Mouse (Mus musculus) natural killer cell, adult 2 months (primary cell): ENCODE measurements at regions not wholly inside any gene's neighbourhood (a gene's known extent, or its start where the extent isn't known, plus 50 kb on each side); places are given as distances from the start of the nearest gene placed in this dataset.
"Not testable (repeated sequence)": the region's sequence is repeated elsewhere in the genome, so short reads cannot be mapped to it uniquely, and the experiment has no call there.

Experiments
- DNase-seq, 2 experiments: peaks; one replicate each; pipeline ENCODE4 v3.0.0; 2022; ENCODE audit warnings: low spot score in 2 of 2

- DNase-seq, result no peak
Measured at GRCm38 (mm10) chr10:126379239-126379638, 413.3 kb downstream of the Lrig3 start.

GRCm38 (mm10) chr10:126373906-126374305 is 407.9 kb downstream of the Lrig3 start:
- DNase-seq, result no peak

GRCm38 (mm10) chr10:126371881-126372280 is 405.9 kb downstream of the Lrig3 start:
- DNase-seq, result no peak

GRCm38 (mm10) chr10:126349076-126349475 is 383.1 kb downstream of the Lrig3 start:
- DNase-seq, result no peak

GRCm38 (mm10) chr10:126337426-126337825 is 371.5 kb downstream of the Lrig3 start:
- DNase-seq, result no peak

- DNase-seq, result no peak
Measured at GRCm38 (mm10) chr10:126333786-126334185, 367.8 kb downstream of the Lrig3 start.

- DNase-seq, result peak; percentile 0 to 54
Measured at GRCm38 (mm10) chr10:126330305-126330969, 364.5 kb downstream of the Lrig3 start.

GRCm38 (mm10) chr10:126320831-126321230 is 354.9 kb downstream of the Lrig3 start:
- DNase-seq, result no peak

- DNase-seq, result no peak
Measured at GRCm38 (mm10) chr10:126319795-126320194, 353.8 kb downstream of the Lrig3 start.

- DNase-seq, result no peak
Measured at GRCm38 (mm10) chr10:126299962-126300361, 334.0 kb downstream of the Lrig3 start.

- DNase-seq, result no peak
Measured at GRCm38 (mm10) chr10:126298211-126298610, 332.2 kb downstream of the Lrig3 start.

- DNase-seq, result no peak
Measured at GRCm38 (mm10) chr10:126295853-126296252, 329.9 kb downstream of the Lrig3 start.

- no peak for DNase-seq
Measured at GRCm38 (mm10) chr10:126291765-126292164, 325.8 kb downstream of the Lrig3 start.

GRCm38 (mm10) chr10:126285096-126285495 is 319.1 kb downstream of the Lrig3 start:
- DNase-seq, result not testable (repeated sequence)

- DNase-seq, result no peak
Measured at GRCm38 (mm10) chr10:126270376-126270775, 304.4 kb downstream of the Lrig3 start.

- DNase-seq, result no peak
Measured at GRCm38 (mm10) chr10:126267321-126267998, 301.5 kb downstream of the Lrig3 start.

- DNase-seq, result no peak
Measured at GRCm38 (mm10) chr10:126257171-126257570, 291.2 kb downstream of the Lrig3 start.

- DNase-seq, result no peak
Measured at GRCm38 (mm10) chr10:126254198-126254597, 288.2 kb downstream of the Lrig3 start.

- no peak for DNase-seq
Measured at GRCm38 (mm10) chr10:126249176-126249575, 283.2 kb downstream of the Lrig3 start.

- no peak for DNase-seq
Measured at GRCm38 (mm10) chr10:126243051-126243450, 277.1 kb downstream of the Lrig3 start.

- DNase-seq, result no peak
Measured at GRCm38 (mm10) chr10:126239536-126239935, 273.6 kb downstream of the Lrig3 start.
